Mouse (Mus musculus) MEL (cell line): ENCODE data around the gene Btnl2.

Experiments
- CHD1 ChIP-seq: IDR thresholded peaks from 2 replicates; pipeline ENCODE4 v1.6.1; 2012; ENCODE audit warnings: low read depth, mild to moderate bottlenecking, inconsistent platforms, low read length, improper control_type of control experiment
- CHD2 ChIP-seq: IDR thresholded peaks from 2 replicates; pipeline ENCODE4 v1.6.1; 2011; ENCODE audit warnings: low read length, improper control_type of control experiment
- CTCF ChIP-seq, 3 experiments: IDR thresholded peaks in 2 of 3; conservative IDR thresholded peaks in 1 of 3; 2 replicates each; pipeline ENCODE4 v1.5.1; 2011 to 2012; ENCODE audit warnings: low read length in 3 of 3, low read depth in 2 of 3, mild to moderate bottlenecking in 2 of 3, improper control_type of control experiment in 1 of 3, inconsistent platforms in 1 of 3, mixed read lengths in 1 of 3, moderate library complexity in 1 of 3; ENCODE audit not compliant: control insufficient read depth in 1 of 3, insufficient read depth in 1 of 3, poor library complexity in 1 of 3, severe bottlenecking in 1 of 3
- EP300 ChIP-seq, 2 experiments: IDR thresholded peaks; 2 replicates each; pipeline ENCODE4 v1.6.1; 2011; ENCODE audit warnings: improper control_type of control experiment in 2 of 2, low read length in 2 of 2, low read depth in 1 of 2, mild to moderate bottlenecking in 1 of 2
- GATA1 ChIP-seq: IDR thresholded peaks from 2 replicates; pipeline ENCODE4 v1.6.1; 2011; ENCODE audit warnings: low read depth, low read length, improper control_type of control experiment
- POLR2A ChIP-seq, 2 experiments: IDR thresholded peaks; 2 replicates each; pipeline ENCODE4 v1.6.1; 2011 to 2012; ENCODE audit warnings: low read length in 2 of 2, mild to moderate bottlenecking in 2 of 2, control low read depth in 1 of 2, improper control_type of control experiment in 1 of 2, low read depth in 1 of 2, moderate library complexity in 1 of 2; ENCODE audit not compliant: control insufficient read depth in 1 of 2, insufficient read depth in 1 of 2, poor library complexity in 1 of 2
- RCOR1 ChIP-seq: IDR thresholded peaks from 2 replicates; pipeline ENCODE4 v1.6.1; 2012; ENCODE audit warnings: low read depth, mild to moderate bottlenecking, inconsistent platforms, low read length, improper control_type of control experiment
- TCF12 ChIP-seq: IDR thresholded peaks from 2 replicates; pipeline ENCODE4 v1.6.1; 2014; ENCODE audit warnings: low read depth, mild to moderate bottlenecking, inconsistent platforms, low read length, improper control_type of control experiment, moderate library complexity
- USF1 ChIP-seq: IDR thresholded peaks from 2 replicates; pipeline ENCODE4 v1.6.1; 2014; ENCODE audit warnings: low read depth, mild to moderate bottlenecking, inconsistent platforms, low read length, improper control_type of control experiment, moderate library complexity
- USF2 ChIP-seq, 2 experiments: IDR thresholded peaks; 2 replicates each; pipeline ENCODE4 v1.6.1; 2011 to 2012; ENCODE audit warnings: improper control_type of control experiment in 2 of 2, low read length in 2 of 2, borderline replicate concordance in 1 of 2, inconsistent platforms in 1 of 2, low read depth in 1 of 2, mild to moderate bottlenecking in 1 of 2; ENCODE audit not compliant: insufficient read depth in 1 of 2
- ZC3H11A ChIP-seq: IDR thresholded peaks from 2 replicates; pipeline ENCODE4 v1.6.1; 2012; ENCODE audit warnings: low read depth, mild to moderate bottlenecking, inconsistent platforms, low read length, improper control_type of control experiment

GRCm38 (mm10) chr17:34305380-34306030, 49.1 kb upstream of the Btnl2 start, which contains the start of gene H2-Eb1:
- no peak for TF ChIP-seq POLR2A (IDR thresholded peaks at IDR 0.05; ENCODE audit: control insufficient read depth in 1 of 2, insufficient read depth in 1 of 2, low read depth in 1 of 2, low read length in 2 of 2, poor library complexity in 1 of 2)
- TF ChIP-seq ZC3H11A: no peak
- no peak for TF ChIP-seq CTCF (IDR thresholded peaks at IDR 0.05 in 2 of 3, conservative IDR thresholded peaks at IDR 0.05 in 1 of 3; ENCODE audit: control insufficient read depth in 1 of 3, insufficient read depth in 1 of 3, low read depth in 2 of 3, low read length in 3 of 3, poor library complexity in 1 of 3, severe bottlenecking in 1 of 3)
- no peak for TF ChIP-seq GATA1
- TF ChIP-seq RCOR1: no peak
- no peak for TF ChIP-seq EP300 (IDR thresholded peaks at IDR 0.05; ENCODE audit: low read depth in 1 of 2, low read length in 2 of 2)
- no peak for TF ChIP-seq CHD1
- peak; percentile 96 for TF ChIP-seq CHD2
- TF ChIP-seq TCF12: no peak
- TF ChIP-seq USF1: no peak
- TF ChIP-seq USF2 (IDR thresholded peaks at IDR 0.05; ENCODE audit: borderline replicate concordance in 1 of 2, insufficient read depth in 1 of 2, low read depth in 1 of 2, low read length in 2 of 2): no peak
